24 mouse cellular contexts compared by ENCODE assay signal in genomic region chr13:120310749-120311148, GRCm38 (mm10). TPM values are rescaled to one million over a fixed set of nuclear protein-coding genes. Genes with fewer than 3 reads are reported as not detected.
A peak's percentile ranks its signal among the peaks of the same experiment; 100 is the strongest.
DNase-seq lines count a peak whose midpoint lies in the region; ATAC-seq and TF ChIP-seq lines count a peak whose summit lies in the region.
"Had no signal": no experiment of that assay in that cellular context is flagged by ENCODE, and none has a peak within 500 bp of the region (broad histone marks: within the 10 kb centered on the region; RNA-seq: fewer than 3 reads in every experiment).

No protein-coding gene starts in this region.

- H3K9me3 ChIP-seq in lung, embryonic 16.5 days (ENCODE audit: control insufficient read depth, low read length): no peaks in the 10 kb centered on the region
- H3K9me3 ChIP-seq: embryonic facial prominence, embryonic 12.5 days; forebrain, embryonic 15.5 days; hindbrain, embryonic 12.5 days had no signal

- no peak for TF ChIP-seq CTCF in kidney, adult 2 months (conservative IDR thresholded peaks at IDR 0.05; ENCODE audit: insufficient read depth, insufficient read length, low read depth, low read length)

- TF ChIP-seq POLR2A in kidney, adult 2 months (IDR thresholded peaks at IDR 0.05; ENCODE audit: low read depth, low read length): no peak

- 62% methylated on average over 4 of the region's 4 CpGs for WGBS in lung, embryonic 16.5 days
- WGBS in kidney, adult 2 months: 77% methylated on average over 4 of the region's 4 CpGs

- no peak overlapping the region for H3K4me3 ChIP-seq in lung, embryonic 16.5 days (ENCODE audit: low read length)
- no peak overlapping the region for H3K4me3 ChIP-seq in kidney, adult 2 months (ENCODE audit: insufficient read depth, low read depth, low read length)
- H3K4me3 ChIP-seq: embryonic facial prominence, embryonic 12.5 days; forebrain, embryonic 15.5 days; hindbrain, embryonic 12.5 days had no signal

- no peak for DNase-seq in lung, postnatal 10 days
- DNase-seq in R1 (ENCODE audit: low read depth, low spot score): peak; percentile 0
- DNase-seq in kidney, adult 2 months: no peak
- no peak for DNase-seq in cerebellum, adult 11-12 months
- DNase-seq: adrenal gland, adult 8-10 months; cerebellum, adult 11 months; cerebellum, adult 9-10 months; cerebellum, postnatal 25 days; gastrocnemius, postnatal 10 days; heart, postnatal 10 days; heart, postnatal 4 days had no signal

- H3K4me1 ChIP-seq in lung, embryonic 16.5 days (replicated peaks; ENCODE audit: control insufficient read depth, insufficient read depth, low read length): no peaks in the 10 kb centered on the region
- H3K4me1 ChIP-seq in kidney, adult 2 months (ENCODE audit: control insufficient read depth, insufficient read depth, low read length): no peaks in the 10 kb centered on the region
- H3K4me1 ChIP-seq: embryonic facial prominence, embryonic 12.5 days; forebrain, embryonic 15.5 days; hindbrain, embryonic 12.5 days had no signal

- H3K9ac ChIP-seq in lung, embryonic 16.5 days (ENCODE audit: low read length): no peak overlapping the region
- H3K9ac ChIP-seq: embryonic facial prominence, embryonic 12.5 days; forebrain, embryonic 15.5 days; hindbrain, embryonic 12.5 days had no signal

- ATAC-seq in lung, embryonic 16.5 days (ENCODE audit: low read depth): 0 out of 2 replicates have a peak, but pooled peaks have one; percentile 17
- peak; percentile 62 for ATAC-seq in megakaryocyte, adult 5-6 weeks (ENCODE audit: poor library complexity, severe bottlenecking)
- ATAC-seq: forebrain, embryonic 15.5 days; hindbrain, embryonic 16.5 days had no signal

- H3K4me2 ChIP-seq in lung, embryonic 16.5 days (ENCODE audit: low read depth, low read length): no peak overlapping the region
- H3K4me2 ChIP-seq: embryonic facial prominence, embryonic 12.5 days; forebrain, embryonic 15.5 days; hindbrain, embryonic 12.5 days had no signal

- H3K27me3 ChIP-seq in lung, embryonic 16.5 days (ENCODE audit: control insufficient read depth, insufficient read depth, low read depth, low read length): no peaks in the 10 kb centered on the region
- H3K27me3 ChIP-seq in kidney, adult 2 months (replicated peaks; ENCODE audit: control insufficient read depth, insufficient read depth, low read length): no peaks in the 10 kb centered on the region
- H3K27me3 ChIP-seq: CH12.LX; forebrain, embryonic 15.5 days; hindbrain, embryonic 12.5 days had no signal

- no peaks in the 10 kb centered on the region for H3K36me3 ChIP-seq in lung, embryonic 16.5 days (ENCODE audit: control insufficient read depth, insufficient read depth, low read length)
- H3K36me3 ChIP-seq in kidney, adult 2 months (ENCODE audit: control insufficient read depth, insufficient read depth, low read length): no peaks in the 10 kb centered on the region
- H3K36me3 ChIP-seq: embryonic facial prominence, embryonic 12.5 days; forebrain, embryonic 15.5 days; hindbrain, embryonic 12.5 days had no signal

- H3K27ac ChIP-seq in lung, embryonic 16.5 days (ENCODE audit: low read length): no peak overlapping the region
- no peak overlapping the region for H3K27ac ChIP-seq in kidney, adult 2 months (ENCODE audit: insufficient read depth, low read depth, low read length)
- H3K27ac ChIP-seq: embryonic facial prominence, embryonic 12.5 days; forebrain, embryonic 15.5 days; hindbrain, embryonic 12.5 days had no signal

RNA-seq across cellular contexts. Expression of gene Tcstv3, which starts 5.9 kb away (rescaled TPM):
- polyA plus RNA-seq in lung, embryonic 16.5 days (2015; fragmentation: Nextera tagmentation; extraction: Ambion mirVana): not detected in 2 replicates
- total RNA-seq in megakaryocyte, adult 5-6 weeks (2015): not detected in 2 replicates
- total RNA-seq in megakaryocyte, adult 5-6 weeks (2017): not detected in 2 replicates
- not detected in 2 replicates for polyA plus RNA-seq in kidney, adult 2 months (2012; rRNA removed)
- total RNA-seq: adrenal gland, adult 8-10 months; adrenal gland, postnatal 4 days; CH12.LX; gastrocnemius, postnatal 10 days; heart, postnatal 10 days; heart, postnatal 4 days had no signal
- polyA plus RNA-seq: brain, embryonic 14.5 days; cortical plate, adult 2 months; embryonic facial prominence, embryonic 12.5 days; forebrain, embryonic 11.5 days; forebrain, embryonic 15.5 days; gonadal fat pad, adult 2 months; heart, embryonic 14.5 days; hindbrain, embryonic 12.5 days; hindbrain, embryonic 16.5 days had no signal

RNA-seq across cellular contexts. Expression of gene BC147527, which starts 10.6 kb away (rescaled TPM):
- 0.34 and 0.87 TPM in 2 replicates for polyA plus RNA-seq in lung, embryonic 16.5 days (2015; fragmentation: Nextera tagmentation; extraction: Ambion mirVana)
- total RNA-seq in megakaryocyte, adult 5-6 weeks (2015): 46.3 and 48.8 TPM in 2 replicates
- total RNA-seq in megakaryocyte, adult 5-6 weeks (2017): 48.0 and 70.9 TPM in 2 replicates
- 0.11 and 0.78 TPM in 2 replicates for polyA plus RNA-seq in kidney, adult 2 months (2012; rRNA removed)
- total RNA-seq: adrenal gland, postnatal 4 days; gastrocnemius, postnatal 10 days; heart, postnatal 10 days; heart, postnatal 4 days had no signal
- polyA plus RNA-seq: embryonic facial prominence, embryonic 12.5 days; forebrain, embryonic 15.5 days; hindbrain, embryonic 12.5 days; hindbrain, embryonic 16.5 days had no signal

RNA-seq across cellular contexts. Expression of gene AF067061, which starts 47.8 kb away (rescaled TPM):
- polyA plus RNA-seq in lung, embryonic 16.5 days (2015; fragmentation: Nextera tagmentation; extraction: Ambion mirVana): not detected in 2 replicates
- not detected in 2 replicates for total RNA-seq in megakaryocyte, adult 5-6 weeks (2015)
- total RNA-seq in megakaryocyte, adult 5-6 weeks (2017): not detected in 2 replicates
- polyA plus RNA-seq in kidney, adult 2 months (2012; rRNA removed): not detected in 2 replicates
- total RNA-seq: adrenal gland, adult 8-10 months; adrenal gland, postnatal 4 days; gastrocnemius, postnatal 10 days; heart, postnatal 10 days; heart, postnatal 4 days had no signal
- polyA plus RNA-seq: brain, embryonic 14.5 days; cortical plate, adult 2 months; embryonic facial prominence, embryonic 12.5 days; forebrain, embryonic 11.5 days; forebrain, embryonic 15.5 days; gonadal fat pad, adult 2 months; heart, embryonic 14.5 days; hindbrain, embryonic 12.5 days; hindbrain, embryonic 16.5 days had no signal
